ENCODE assay signal across 10 mouse cellular contexts in the genomic region with DNA sequence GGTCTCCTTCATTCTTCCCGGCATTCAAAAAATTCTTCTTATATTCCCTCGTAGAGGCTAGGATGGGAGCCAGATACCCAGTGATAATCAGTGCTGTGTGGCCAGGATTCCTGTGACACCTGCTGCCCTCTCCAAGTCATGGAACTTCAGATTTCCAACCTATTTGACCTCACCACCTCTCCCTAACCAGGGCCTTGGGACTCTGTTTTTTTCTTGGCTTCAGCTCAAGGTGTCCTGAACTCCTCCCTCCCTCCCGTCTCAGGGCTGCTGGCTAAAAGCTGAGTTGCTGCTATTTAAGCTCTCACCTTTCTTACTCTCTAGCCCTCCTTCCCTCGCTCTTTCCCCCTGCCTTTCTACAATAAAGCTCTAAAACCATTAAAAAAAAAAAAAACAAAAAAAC. TPM values are rescaled to one million over a fixed set of nuclear protein-coding genes. Genes with fewer than 3 reads are reported as not detected.
DNase-seq lines count a peak whose midpoint lies in the region; ATAC-seq lines count a peak whose summit lies in the region.
"Had no signal": no experiment of that assay in that cellular context is flagged by ENCODE, and none has a peak within 500 bp of the region (broad histone marks: within the 10 kb centered on the region; RNA-seq: fewer than 3 reads in every experiment).

No protein-coding gene starts in this region.

- peaks cover 14% of the 10 kb centered on the region for H3K36me3 ChIP-seq in embryonic facial prominence, embryonic 14.5 days (ENCODE audit: control insufficient read depth, insufficient read depth, low read length)
- peaks cover 9% of the 10 kb centered on the region for H3K36me3 ChIP-seq in hindbrain, embryonic 16.5 days (ENCODE audit: control insufficient read depth, insufficient read depth, low read length)
- H3K36me3 ChIP-seq in midbrain, embryonic 15.5 days (replicated peaks): peaks cover 9% of the 10 kb centered on the region; the same call in 1 of the 2 replicates

- no peak for ATAC-seq in embryonic facial prominence, embryonic 14.5 days (ENCODE audit: low read depth)
- no peak for ATAC-seq in hindbrain, embryonic 16.5 days
- no peak for ATAC-seq in midbrain, embryonic 15.5 days (replicated peaks)
- ATAC-seq in granulocyte monocyte progenitor cell, adult 5-6 weeks (replicated peaks; ENCODE audit: poor library complexity, severe bottlenecking): no peak

- H3K4me3 ChIP-seq in embryonic facial prominence, embryonic 14.5 days (ENCODE audit: low read depth, low read length): peak overlapping the region; percentile 87
- peak overlapping the region; percentile 92 for H3K4me3 ChIP-seq in hindbrain, embryonic 16.5 days (ENCODE audit: low read length)
- peak overlapping the region; percentile 92 for H3K4me3 ChIP-seq in midbrain, embryonic 15.5 days

- 20% methylated on average over 4 of the region's 4 CpGs for WGBS in embryonic facial prominence, embryonic 14.5 days
- WGBS in hindbrain, embryonic 16.5 days: 25% methylated on average over 4 of the region's 4 CpGs
- 27% methylated on average over 4 of the region's 4 CpGs for WGBS in midbrain, embryonic 15.5 days

- peaks cover 19% of the 10 kb centered on the region for H3K4me1 ChIP-seq in embryonic facial prominence, embryonic 14.5 days (ENCODE audit: control insufficient read depth, insufficient read depth, low read length)
- H3K4me1 ChIP-seq in hindbrain, embryonic 16.5 days (ENCODE audit: control insufficient read depth, insufficient read depth, low read depth, low read length): peaks cover 17% of the 10 kb centered on the region
- peaks cover 34% of the 10 kb centered on the region for H3K4me1 ChIP-seq in midbrain, embryonic 15.5 days

- peak overlapping the region; percentile 96; the same call in 1 of the 2 replicates for H3K27ac ChIP-seq in embryonic facial prominence, embryonic 14.5 days (replicated peaks; ENCODE audit: low read depth, low read length)
- no peak overlapping the region for H3K27ac ChIP-seq in hindbrain, embryonic 16.5 days (ENCODE audit: low read depth, low read length)
- peak overlapping the region; percentile 93 for H3K27ac ChIP-seq in midbrain, embryonic 15.5 days
- H3K27ac ChIP-seq: macrophage had no signal

- no peaks in the 10 kb centered on the region for H3K27me3 ChIP-seq in embryonic facial prominence, embryonic 14.5 days (replicated peaks; ENCODE audit: control insufficient read depth, insufficient read depth, low read length)
- H3K27me3 ChIP-seq in hindbrain, embryonic 16.5 days (replicated peaks; ENCODE audit: control insufficient read depth, insufficient read depth, low read length): no peaks in the 10 kb centered on the region
- H3K27me3 ChIP-seq in midbrain, embryonic 15.5 days (replicated peaks): no peaks in the 10 kb centered on the region
- H3K27me3 ChIP-seq: Patski had no signal

- peak; percentile 66 for DNase-seq in kidney, adult 9 months
- DNase-seq in kidney, adult 11 months: no peak
- DNase-seq in embryonic facial prominence, embryonic 14.5 days (ENCODE audit: low spot score): no peak
- DNase-seq in layer of hippocampus, adult 18-20 months (ENCODE audit: low spot score in 2 of 2): no peak
- DNase-seq in urinary bladder, postnatal 25 days (ENCODE audit: low spot score): no peak

- no peaks in the 10 kb centered on the region for H3K9me3 ChIP-seq in embryonic facial prominence, embryonic 14.5 days (ENCODE audit: control insufficient read depth, low read length)
- H3K9me3 ChIP-seq in hindbrain, embryonic 16.5 days (ENCODE audit: control insufficient read depth, low read length): no peaks in the 10 kb centered on the region
- no peaks in the 10 kb centered on the region for H3K9me3 ChIP-seq in midbrain, embryonic 15.5 days

- peak overlapping the region; percentile 98 for H3K4me2 ChIP-seq in embryonic facial prominence, embryonic 14.5 days (ENCODE audit: low read depth, low read length)
- peak overlapping the region; percentile 88 for H3K4me2 ChIP-seq in hindbrain, embryonic 16.5 days (ENCODE audit: low read length)
- H3K4me2 ChIP-seq in midbrain, embryonic 15.5 days: peak overlapping the region; percentile 86

- peak overlapping the region; percentile 88 for H3K9ac ChIP-seq in embryonic facial prominence, embryonic 14.5 days (ENCODE audit: low read depth, low read length)
- H3K9ac ChIP-seq in hindbrain, embryonic 16.5 days (ENCODE audit: low read depth, low read length): peak overlapping the region; percentile 94
- H3K9ac ChIP-seq in midbrain, embryonic 15.5 days: peak overlapping the region; percentile 84

RNA-seq across cellular contexts. Expression of gene 2810408A11Rik, which starts 0.9 kb away (rescaled TPM):
- 5.7 and 8.3 TPM in 2 replicates for polyA plus RNA-seq in embryonic facial prominence, embryonic 14.5 days (2014; fragmentation: Nextera tagmentation; extraction: Ambion mirVana)
- 5.5 and 6.3 TPM in 2 replicates for polyA plus RNA-seq in hindbrain, embryonic 16.5 days (2015; fragmentation: Nextera tagmentation; extraction: Ambion mirVana)
- polyA plus RNA-seq in midbrain, embryonic 15.5 days (2015; fragmentation: Nextera tagmentation; extraction: Ambion mirVana): 11.1 and 11.8 TPM in 2 replicates
- total RNA-seq in layer of hippocampus, adult 18-20 months (2021): under 1 TPM; 0.17 to 0.58 TPM
- 1.3 and 3.5 TPM in 2 replicates for total RNA-seq in granulocyte monocyte progenitor cell, adult 5-6 weeks (2014; fragmentation: Nextera tagmentation)
- 3.6 and 6.4 TPM in 2 replicates for total RNA-seq in granulocyte monocyte progenitor cell, adult 5-6 weeks (2017)
- polyA plus RNA-seq: macrophage had no signal

RNA-seq across cellular contexts. Expression of gene Neurl4, which starts 1.0 kb away (rescaled TPM):
- 10.1 and 10.3 TPM in 2 replicates for polyA plus RNA-seq in embryonic facial prominence, embryonic 14.5 days (2014; fragmentation: Nextera tagmentation; extraction: Ambion mirVana)
- polyA plus RNA-seq in hindbrain, embryonic 16.5 days (2015; fragmentation: Nextera tagmentation; extraction: Ambion mirVana): 17.8 and 19.0 TPM in 2 replicates
- 23.2 and 24.2 TPM in 2 replicates for polyA plus RNA-seq in midbrain, embryonic 15.5 days (2015; fragmentation: Nextera tagmentation; extraction: Ambion mirVana)
- total RNA-seq in layer of hippocampus, adult 18-20 months (2021): 100 to 1,000 TPM; 108 to 114 TPM
- 32.0 and 38.9 TPM in 2 replicates for total RNA-seq in granulocyte monocyte progenitor cell, adult 5-6 weeks (2014; fragmentation: Nextera tagmentation)
- 20.7 and 27.5 TPM in 2 replicates for total RNA-seq in granulocyte monocyte progenitor cell, adult 5-6 weeks (2017)

RNA-seq across cellular contexts. Expression of gene Acap1, which starts 4.5 kb away (rescaled TPM):
- polyA plus RNA-seq in embryonic facial prominence, embryonic 14.5 days (2014; fragmentation: Nextera tagmentation; extraction: Ambion mirVana): 1.5 and 2.1 TPM in 2 replicates
- 0.13 and 0.25 TPM in 2 replicates for polyA plus RNA-seq in hindbrain, embryonic 16.5 days (2015; fragmentation: Nextera tagmentation; extraction: Ambion mirVana)
- 0.46 and 0.52 TPM in 2 replicates for polyA plus RNA-seq in midbrain, embryonic 15.5 days (2015; fragmentation: Nextera tagmentation; extraction: Ambion mirVana)
- not detected for total RNA-seq in layer of hippocampus, adult 18-20 months (2021)
- total RNA-seq in granulocyte monocyte progenitor cell, adult 5-6 weeks (2014; fragmentation: Nextera tagmentation): 52.4 and 65.1 TPM in 2 replicates
- total RNA-seq in granulocyte monocyte progenitor cell, adult 5-6 weeks (2017): 47.0 and 50.7 TPM in 2 replicates

RNA-seq across cellular contexts. Expression of gene Gps2, which starts 13.8 kb away (rescaled TPM):
- polyA plus RNA-seq in embryonic facial prominence, embryonic 14.5 days (2014; fragmentation: Nextera tagmentation; extraction: Ambion mirVana): 55.0 and 57.2 TPM in 2 replicates
- 55.2 and 65.7 TPM in 2 replicates for polyA plus RNA-seq in hindbrain, embryonic 16.5 days (2015; fragmentation: Nextera tagmentation; extraction: Ambion mirVana)
- polyA plus RNA-seq in midbrain, embryonic 15.5 days (2015; fragmentation: Nextera tagmentation; extraction: Ambion mirVana): 77.6 and 86.6 TPM in 2 replicates
- 10 to 100 TPM; 35.7 to 36.1 TPM for total RNA-seq in layer of hippocampus, adult 18-20 months (2021)
- total RNA-seq in granulocyte monocyte progenitor cell, adult 5-6 weeks (2014; fragmentation: Nextera tagmentation): 71.5 and 99.8 TPM in 2 replicates
- total RNA-seq in granulocyte monocyte progenitor cell, adult 5-6 weeks (2017): 47.1 and 58.2 TPM in 2 replicates

RNA-seq across cellular contexts. Expression of gene Kctd11, which starts 18.7 kb away (rescaled TPM):
- polyA plus RNA-seq in embryonic facial prominence, embryonic 14.5 days (2014; fragmentation: Nextera tagmentation; extraction: Ambion mirVana): 5.9 and 7.2 TPM in 2 replicates
- polyA plus RNA-seq in hindbrain, embryonic 16.5 days (2015; fragmentation: Nextera tagmentation; extraction: Ambion mirVana): 2.2 and 3.2 TPM in 2 replicates
- 1.7 and 1.9 TPM in 2 replicates for polyA plus RNA-seq in midbrain, embryonic 15.5 days (2015; fragmentation: Nextera tagmentation; extraction: Ambion mirVana)
- 1 to 10 TPM; 1.3 to 1.4 TPM for total RNA-seq in layer of hippocampus, adult 18-20 months (2021)
- 0.41 and 4.2 TPM in 2 replicates for total RNA-seq in granulocyte monocyte progenitor cell, adult 5-6 weeks (2014; fragmentation: Nextera tagmentation)
- total RNA-seq in granulocyte monocyte progenitor cell, adult 5-6 weeks (2017): 1.1 and 2.6 TPM in 2 replicates
